Mouse (Mus musculus) E14TG2a.4 (cell line): ENCODE results near the gene Btbd8.

Experiments used
- H3K27me3 ChIP-seq: 2 replicates; pipeline ENCODE4 v1.6.1; 2014; ENCODE audit warnings: low read length, control low read depth; ENCODE audit not compliant: insufficient read depth
- H3K36me3 ChIP-seq: 2 replicates; pipeline ENCODE4 v1.6.1; 2014; ENCODE audit warnings: low read length, control low read depth; ENCODE audit not compliant: insufficient read depth
- H3K4me1 ChIP-seq: replicated peaks from 2 replicates; pipeline ENCODE4 v1.6.1; 2014; ENCODE audit warnings: low read depth, low read length, control low read depth
- H3K4me3 ChIP-seq: replicated peaks from 2 replicates; pipeline ENCODE4 v1.5.1; 2014; ENCODE audit warnings: mild to moderate bottlenecking, low read length
- H3K9me3 ChIP-seq: 2 replicates; pipeline ENCODE4 v1.6.1; 2014; ENCODE audit warnings: low read length, control low read depth
- CTCF ChIP-seq: conservative IDR thresholded peaks from 2 replicates; pipeline ENCODE4 v1.5.1; 2014; ENCODE audit warnings: low read length
- NANOG ChIP-seq: IDR thresholded peaks from 2 replicates; pipeline ENCODE4 v1.6.1; 2014; ENCODE audit warnings: borderline replicate concordance, low read length, mixed read lengths
- POU5F1 ChIP-seq: IDR thresholded peaks from 2 replicates; pipeline ENCODE4 v1.6.1; 2014; ENCODE audit warnings: low read length, borderline replicate concordance

Gene Btbd8

GRCm38 (mm10) chr5:107437464-107438281, at the start of gene Btbd8:
Btbd8 (plus strand) TSS chr5:107437997.
- H3K4me3 ChIP-seq: peak within 1 kb of the TSS; percentile 93
- H3K4me1 ChIP-seq: peaks cover 12% of the 10 kb centered on the region
- peaks cover 5% of the 10 kb centered on the region; the same call in 1 of the 2 replicates for H3K9me3 ChIP-seq
- TF ChIP-seq NANOG: no peak
- peak; percentile 28; the same call in 1 of the 2 replicates for TF ChIP-seq POU5F1
- TF ChIP-seq CTCF: no peak
- no peaks in the 10 kb centered on the region for H3K36me3 ChIP-seq
- H3K27me3 ChIP-seq: no peaks in the 10 kb centered on the region

GRCm38 (mm10) chr5:107389373-107389772, 48.4 kb upstream of the Btbd8 start:
- Histone ChIP-seq H3K4me1 (no peaks in the 10 kb centered on the region), H3K27me3 (no peaks in the 10 kb centered on the region), H3K4me3 (no peak overlapping the region), H3K9me3 (no peaks in the 10 kb centered on the region), H3K36me3 (no peaks in the 10 kb centered on the region)
- TF ChIP-seq POU5F1 (no peak), NANOG (no peak), CTCF (no peak)

- Histone ChIP-seq H3K4me1 (0 out of 2 replicates have a peak, but pooled peaks cover 5% of the 10 kb centered on the region), H3K27me3 (no peaks in the 10 kb centered on the region), H3K9me3 (no peaks in the 10 kb centered on the region), H3K4me3 (no peak overlapping the region), H3K36me3 (no peaks in the 10 kb centered on the region)
- TF ChIP-seq NANOG (no peak), CTCF (no peak), POU5F1 (no peak)
Observed at GRCm38 (mm10) chr5:107394437-107394836, 43.4 kb upstream of the Btbd8 start.

GRCm38 (mm10) chr5:107402436-107402835, 35.4 kb upstream of the Btbd8 start, which contains the start of gene Ephx4:
Ephx4 (plus strand) TSS chr5:107402736.
- TF ChIP-seq POU5F1 (no peak), CTCF (no peak), NANOG (no peak)

GRCm38 (mm10) chr5:107403011-107403946, 34.5 kb upstream of the Btbd8 start:
- no peaks in the 10 kb centered on the region for H3K9me3 ChIP-seq
- peak overlapping the region; percentile 83 for H3K4me3 ChIP-seq
- H3K4me1 ChIP-seq: peaks cover 12% of the 10 kb centered on the region
- peaks cover 31% of the 10 kb centered on the region for H3K27me3 ChIP-seq
- no peak for TF ChIP-seq CTCF
- TF ChIP-seq POU5F1: no peak
- TF ChIP-seq NANOG: no peak
- H3K36me3 ChIP-seq: no peaks in the 10 kb centered on the region

More at GRCm38 (mm10) chr5:107402436-107402835, 35.4 kb upstream of the Btbd8 start, which contains the start of gene Ephx4:
- Histone ChIP-seq H3K36me3 (no peaks in the 10 kb centered on the region), H3K4me1 (peaks cover 18% of the 10 kb centered on the region), H3K4me3 (peak within 1 kb of the TSS; percentile 83), H3K9me3 (no peaks in the 10 kb centered on the region), H3K27me3 (peaks cover 31% of the 10 kb centered on the region)

GRCm38 (mm10) chr5:107403947-107404684, 33.7 kb upstream of the Btbd8 start:
- Histone ChIP-seq H3K4me3 (peak overlapping the region; percentile 83), H3K27me3 (peaks cover 31% of the 10 kb centered on the region), H3K4me1 (peaks cover 12% of the 10 kb centered on the region), H3K36me3 (no peaks in the 10 kb centered on the region), H3K9me3 (no peaks in the 10 kb centered on the region)
- TF ChIP-seq CTCF: no peak
- no peak for TF ChIP-seq POU5F1
- TF ChIP-seq NANOG: no peak

- peaks cover 12% of the 10 kb centered on the region for H3K4me1 ChIP-seq
- H3K27me3 ChIP-seq: peaks cover 31% of the 10 kb centered on the region
- no peaks in the 10 kb centered on the region for H3K9me3 ChIP-seq
- no peak overlapping the region for H3K4me3 ChIP-seq
- H3K36me3 ChIP-seq: no peaks in the 10 kb centered on the region
- TF ChIP-seq POU5F1 (no peak), NANOG (no peak), CTCF (no peak)
Observed at GRCm38 (mm10) chr5:107405361-107405760, 32.4 kb upstream of the Btbd8 start.
